Mouse (Mus musculus): ENCODE results near the gene Rpf2. TPM values are rescaled to one million over a fixed set of nuclear protein-coding genes. Genes with fewer than 3 reads are reported as not detected.
A peak's percentile ranks its signal among the peaks of the same experiment; 100 is the strongest.

Rpf2 gene
- polyA plus RNA-seq, 1 experiment from 2014 or later, result 56.8 TPM

DNA sequence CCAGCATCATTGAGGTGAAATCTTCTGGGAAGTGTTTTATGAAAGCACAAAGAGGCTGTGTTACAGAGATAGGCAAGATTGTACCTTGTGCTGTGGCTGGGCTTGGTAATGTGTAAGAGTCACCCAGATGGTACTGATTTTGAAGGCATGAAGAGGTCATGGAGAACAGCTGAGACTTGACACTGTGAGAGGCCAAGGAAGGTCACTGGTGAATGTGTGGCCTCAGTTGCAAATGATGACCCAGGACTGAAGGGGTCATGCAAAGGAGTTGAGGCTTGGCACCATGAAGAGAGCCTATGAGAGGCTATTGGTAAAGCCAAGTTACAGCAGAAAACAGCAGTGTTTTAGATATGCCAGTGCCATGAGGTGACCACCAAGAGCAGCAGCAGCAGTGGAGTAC, 60.9 kb downstream of the Rpf2 start:
- Histone ChIP-seq H3K4me1 (replicated peaks; ENCODE audit: insufficient read depth, low read length) (no peaks in the 10 kb centered on the region), H3K4me2 (ENCODE audit: low read length) (no peak overlapping the region), H3K9me3 (replicated peaks; ENCODE audit: low read length) (no peaks in the 10 kb centered on the region), H3K27me3 (ENCODE audit: insufficient read depth, low read length) (no peaks in the 10 kb centered on the region; the same call in 1 of the 2 replicates), H3K9ac (ENCODE audit: low read depth, low read length) (no peak overlapping the region), H3K36me3 (ENCODE audit: insufficient read depth, low read length) (no peaks in the 10 kb centered on the region), H3K4me3 (replicated peaks; ENCODE audit: low read depth, low read length) (no peak overlapping the region), H3K27ac (no peak overlapping the region)
- TF ChIP-seq CTCF (IDR thresholded peaks at IDR 0.05; ENCODE audit: low read depth), result no peak
- ATAC-seq (replicated peaks; ENCODE audit: low FRiP score, low read depth) (no peak), DNase-seq (ENCODE audit: low spot score) (no peak)

DNA sequence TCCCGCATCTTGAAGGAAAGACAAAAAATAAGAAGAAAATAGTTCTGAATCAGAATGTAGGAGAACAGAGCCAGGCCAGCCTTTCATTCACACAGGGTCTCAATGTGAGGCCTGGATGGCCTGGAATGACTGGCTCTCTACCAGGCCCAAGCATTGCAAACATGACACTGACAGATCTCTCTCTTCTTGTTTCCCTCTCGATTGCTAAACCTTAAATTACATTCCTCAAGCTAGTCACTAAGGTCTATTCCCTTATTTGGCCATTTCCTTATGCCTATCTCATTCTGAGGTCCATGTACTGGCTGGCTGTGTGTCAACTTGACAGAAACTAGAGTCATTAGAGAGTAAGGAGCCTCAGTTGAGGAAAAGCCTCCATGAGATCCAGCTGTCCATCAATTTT, 66.8 kb downstream of the Rpf2 start:
- no peak for DNase-seq (ENCODE audit: low spot score)
- ATAC-seq (replicated peaks; ENCODE audit: low FRiP score, low read depth), result no peak
- no peak overlapping the region for H3K9ac ChIP-seq (ENCODE audit: low read depth, low read length)
- no peaks in the 10 kb centered on the region for H3K36me3 ChIP-seq (ENCODE audit: insufficient read depth, low read length)
- no peak overlapping the region for H3K27ac ChIP-seq
- no peaks in the 10 kb centered on the region for H3K9me3 ChIP-seq (replicated peaks; ENCODE audit: low read length)
- no peaks in the 10 kb centered on the region for H3K4me1 ChIP-seq (replicated peaks; ENCODE audit: insufficient read depth, low read length)
- TF ChIP-seq CTCF (IDR thresholded peaks at IDR 0.05; ENCODE audit: low read depth), result no peak
- H3K27me3 ChIP-seq (ENCODE audit: insufficient read depth, low read length), result no peaks in the 10 kb centered on the region
- no peak overlapping the region for H3K4me2 ChIP-seq (ENCODE audit: low read length)
- 61% methylated on average over 2 of the region's 2 CpGs for WGBS
- H3K4me3 ChIP-seq (replicated peaks; ENCODE audit: low read depth, low read length), result no peak overlapping the region

DNA sequence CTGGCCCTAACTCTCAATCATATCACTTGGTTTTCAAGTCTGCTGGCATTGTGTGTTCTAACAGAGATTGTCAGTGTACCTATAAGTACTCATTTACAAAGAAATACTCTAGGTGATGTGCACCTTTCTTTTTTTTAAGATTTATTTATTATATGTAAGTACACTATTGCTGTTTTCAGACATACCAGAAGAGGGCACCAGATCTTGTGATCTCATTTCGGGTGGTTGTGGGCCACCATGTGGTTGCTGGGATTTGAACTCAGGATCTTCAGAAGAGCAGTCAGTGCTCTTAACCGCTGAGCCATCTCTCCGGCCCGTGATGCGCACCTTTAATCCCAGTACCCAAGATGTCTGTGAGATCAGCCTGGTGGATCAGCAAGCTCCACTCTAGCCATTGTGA, 67.7 kb downstream of the Rpf2 start:
- Histone ChIP-seq H3K4me1 (replicated peaks; ENCODE audit: insufficient read depth, low read length) (no peaks in the 10 kb centered on the region), H3K27me3 (ENCODE audit: insufficient read depth, low read length) (no peaks in the 10 kb centered on the region), H3K4me2 (ENCODE audit: low read length) (no peak overlapping the region), H3K9ac (ENCODE audit: low read depth, low read length) (no peak overlapping the region), H3K4me3 (replicated peaks; ENCODE audit: low read depth, low read length) (no peak overlapping the region), H3K36me3 (ENCODE audit: insufficient read depth, low read length) (no peaks in the 10 kb centered on the region), H3K9me3 (replicated peaks; ENCODE audit: low read length) (no peaks in the 10 kb centered on the region), H3K27ac (no peak overlapping the region)
- DNase-seq (ENCODE audit: low spot score) (no peak), ATAC-seq (replicated peaks; ENCODE audit: low FRiP score, low read depth) (no peak)
- TF ChIP-seq CTCF (IDR thresholded peaks at IDR 0.05; ENCODE audit: low read depth), result peak; percentile 24
- WGBS, result 95% methylated on average over 5 of the region's 5 CpGs

DNA sequence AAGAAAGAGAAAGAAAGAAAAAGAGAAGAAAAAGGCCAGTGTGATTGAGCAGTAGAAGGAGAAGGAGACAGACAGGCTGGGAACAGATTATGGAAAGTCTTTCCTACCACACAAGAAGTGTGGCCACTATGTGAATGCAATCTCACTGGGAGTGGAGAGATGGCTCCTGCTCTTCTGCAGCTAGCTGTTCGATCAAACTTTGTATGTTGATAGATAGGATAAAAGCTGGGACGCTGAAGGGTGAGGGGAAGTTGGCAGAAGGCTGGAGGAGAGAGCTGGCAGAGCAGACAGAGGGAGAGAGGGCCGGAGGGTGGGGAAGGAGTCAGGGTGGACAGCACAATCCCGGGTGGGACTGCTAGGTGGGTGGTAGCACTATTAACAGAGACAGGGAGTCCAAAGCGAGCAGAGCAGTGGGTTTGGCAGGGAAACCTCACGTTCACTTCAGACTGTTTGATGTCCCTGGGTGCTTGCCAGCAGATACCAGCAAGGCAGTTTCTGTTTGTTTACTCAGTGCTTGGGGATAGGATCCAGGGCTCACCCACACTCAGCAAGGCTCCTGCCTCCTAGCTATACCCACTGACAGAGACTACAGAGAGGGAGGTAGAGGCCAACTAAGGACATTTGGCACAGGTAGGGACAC, 69.4 kb downstream of the Rpf2 start:
- Histone ChIP-seq H3K4me2 (ENCODE audit: low read length) (no peak overlapping the region), H3K36me3 (ENCODE audit: insufficient read depth, low read length) (no peaks in the 10 kb centered on the region), H3K27ac (no peak overlapping the region), H3K9me3 (replicated peaks; ENCODE audit: low read length) (no peaks in the 10 kb centered on the region), H3K4me3 (replicated peaks; ENCODE audit: low read depth, low read length) (no peak overlapping the region), H3K27me3 (ENCODE audit: insufficient read depth, low read length) (no peaks in the 10 kb centered on the region), H3K9ac (ENCODE audit: low read depth, low read length) (no peak overlapping the region), H3K4me1 (replicated peaks; ENCODE audit: insufficient read depth, low read length) (no peaks in the 10 kb centered on the region)
- no peak for TF ChIP-seq CTCF (IDR thresholded peaks at IDR 0.05; ENCODE audit: low read depth)
- DNase-seq (ENCODE audit: low spot score) (no peak), ATAC-seq (replicated peaks; ENCODE audit: low FRiP score, low read depth) (no peak)
- WGBS, result 46% methylated on average over 6 of the region's 6 CpGs

Other genes with a start within 250 kb of the Rpf2 start
- gene Mfsd4b1, start 221.8 kb downstream of the Rpf2 start, polyA plus RNA-seq (2015; fragmentation: Nextera tagmentation; extraction: Ambion mirVana), result 34.8 and 37.2 TPM in 2 replicates
- gene Slc16a10, start 104.8 kb downstream of the Rpf2 start, polyA plus RNA-seq (2015; fragmentation: Nextera tagmentation; extraction: Ambion mirVana), result 10.0 and 10.1 TPM in 2 replicates
- gene Gtf3c6, start 11.1 kb upstream of the Rpf2 start, polyA plus RNA-seq (2015; fragmentation: Nextera tagmentation; extraction: Ambion mirVana), result 88.1 and 92.2 TPM in 2 replicates
- gene Amd1, start 55.1 kb upstream of the Rpf2 start, polyA plus RNA-seq (2015; fragmentation: Nextera tagmentation; extraction: Ambion mirVana), result 44.1 and 46.9 TPM in 2 replicates
- 7.2 and 7.3 TPM in 2 replicates for gene Cdk19, start 92.5 kb upstream of the Rpf2 start, polyA plus RNA-seq (2015; fragmentation: Nextera tagmentation; extraction: Ambion mirVana)